Mouse (Mus musculus) lung, postnatal 0 days (tissue): Measurements from ENCODE around the gene Patz1.

Source experiments
- CTCF ChIP-seq: IDR thresholded peaks from 2 replicates; pipeline ENCODE4 v1.5.1; 2016; ENCODE audit warnings: antibody characterized with exemption, mild to moderate bottlenecking
- EP300 ChIP-seq: IDR thresholded peaks from 2 replicates; pipeline ENCODE4 v1.6.1; 2016; ENCODE audit warnings: antibody characterized with exemption, mild to moderate bottlenecking, control low read depth

DNA sequence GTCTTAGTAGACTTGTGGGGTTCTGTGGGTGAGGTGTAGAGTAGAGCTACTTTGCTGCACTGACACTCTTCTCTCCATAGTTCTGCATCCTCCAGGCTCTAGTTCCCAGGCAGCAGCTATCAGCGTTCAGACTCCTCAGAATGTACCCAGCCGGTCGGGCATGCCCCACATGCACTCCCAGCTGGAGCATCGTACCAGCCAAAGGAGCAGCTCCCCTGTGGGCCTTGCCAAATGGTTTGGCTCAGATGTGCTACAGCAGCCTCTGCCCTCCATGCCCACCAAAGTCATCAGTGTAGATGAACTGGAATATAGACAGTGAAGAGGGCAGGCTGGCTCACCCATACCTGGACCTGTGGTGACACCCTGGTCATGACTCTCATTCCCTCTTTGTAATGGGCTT is 44.9 kb upstream of the Patz1 start:
- TF ChIP-seq CTCF = no peak
- TF ChIP-seq EP300 = no peak
